Mouse (Mus musculus) liver, embryonic 14.5 days (tissue): ENCODE data around the gene Agrn. TPM values are rescaled to one million over a fixed set of nuclear protein-coding genes. Genes with fewer than 3 reads are reported as not detected.

ENCODE experiments used
- ATAC-seq: fragments of 200-750 bp; cut with Nextera tagmentation; 2 replicates; pipeline ENCODE4 v1.8.0; 2017; ENCODE audit warnings: moderate number of reproducible peaks, mild to moderate bottlenecking, moderate library complexity; ENCODE audit not compliant: insufficient read depth
- DNase-seq, 3 experiments: peaks; one replicate each; pipeline ENCODE4 v3.0.0-alpha.2; 2012 to 2013; ENCODE audit warnings: low read depth in 3 of 3, low spot score in 3 of 3
- H3K27ac ChIP-seq: fragments of 300-500 bp; sonication (generic); 2 replicates; pipeline ENCODE4 v1.5.1; 2014; ENCODE audit warnings: moderate library complexity, mild to moderate bottlenecking, control low read depth, inconsistent platforms
- H3K27me3 ChIP-seq: fragments of 300-500 bp; sonication (generic); 2 replicates; pipeline ENCODE4 v1.6.1; 2014; ENCODE audit warnings: mild to moderate bottlenecking, low read length, moderate library complexity; ENCODE audit not compliant: control insufficient read depth, insufficient read depth
- H3K36me3 ChIP-seq: fragments of 300-500 bp; sonication (generic); replicated peaks from 2 replicates; pipeline ENCODE4 v1.6.1; 2014; ENCODE audit warnings: low read depth; ENCODE audit not compliant: control insufficient read depth, insufficient read depth
- H3K4me1 ChIP-seq, 2 experiments: fragments of 200-500 bp in 1 of 2; fragments of 300-500 bp in 1 of 2; sonication (generic) in 1 of 2; replicated peaks; 2 replicates each; pipeline ENCODE4 v1.6.1; 2012 to 2014; ENCODE audit warnings: antibody characterized with exemption in 1 of 2, inconsistent platforms in 1 of 2, low read length in 1 of 2; ENCODE audit not compliant: control insufficient read depth in 2 of 2, insufficient read depth in 2 of 2
- H3K4me2 ChIP-seq: fragments of 300-500 bp; sonication (generic); 2 replicates; pipeline ENCODE4 v1.6.1; 2014; ENCODE audit warnings: low read depth, mild to moderate bottlenecking, control low read depth, moderate library complexity
- H3K4me3 ChIP-seq, 2 experiments: fragments of 200-500 bp in 1 of 2; fragments of 300-500 bp in 1 of 2; sonication (generic) in 1 of 2; 2 replicates each; pipeline ENCODE4 v1.5.1; 2012 to 2014; ENCODE audit warnings: low read depth in 2 of 2, low read length in 2 of 2, mild to moderate bottlenecking in 2 of 2, control low read depth in 1 of 2, inconsistent platforms in 1 of 2, moderate library complexity in 1 of 2; ENCODE audit not compliant: insufficient read depth in 1 of 2
- H3K9ac ChIP-seq: fragments of 300-500 bp; sonication (generic); replicated peaks from 2 replicates; pipeline ENCODE4 v1.6.1; 2014; ENCODE audit warnings: mild to moderate bottlenecking, control low read depth, moderate library complexity
- H3K9me3 ChIP-seq: fragments of 300-500 bp; sonication (generic); 2 replicates; pipeline ENCODE4 v1.6.1; 2016; ENCODE audit warnings: low read length, mixed read lengths; ENCODE audit not compliant: control insufficient read depth
- CTCF ChIP-seq: IDR thresholded peaks from 2 replicates; pipeline ENCODE4 v1.5.1; 2016; ENCODE audit warnings: antibody characterized with exemption, low read depth, control low read depth
- EP300 ChIP-seq: IDR thresholded peaks from 2 replicates; pipeline ENCODE4 v1.6.1; 2016; ENCODE audit warnings: antibody characterized with exemption, low read depth
- WGBS: fragments of 180-500 bp; shearing (Covaris S2); extraction: QIAGEN DNeasy Blood & Tissue Kit; methylation state at CpG from one replicate; pipeline ENCODE4 v1.1.7; 2014; ENCODE audit not compliant: insufficient replicate concordance; 5-methylcytosine and 5-hydroxymethylcytosine counted together
- polyA plus RNA-seq, 2 experiments: library from polyadenylated mRNA; depleted of rRNA in 1 of 2; stranded (reverse) in 1 of 2; unstranded in 1 of 2; fragments of >200 nt; fragmentation: Nextera tagmentation in 1 of 2; extraction: Ambion mirVana in 1 of 2; gene quantifications; 2 replicates each; pipeline versions ENCODE4 v1.2.1 to v1.2.3; 2012 to 2014

Gene Agrn
- polyA plus RNA-seq, 2 experiments = 6.7 to 18.5 TPM

DNA sequence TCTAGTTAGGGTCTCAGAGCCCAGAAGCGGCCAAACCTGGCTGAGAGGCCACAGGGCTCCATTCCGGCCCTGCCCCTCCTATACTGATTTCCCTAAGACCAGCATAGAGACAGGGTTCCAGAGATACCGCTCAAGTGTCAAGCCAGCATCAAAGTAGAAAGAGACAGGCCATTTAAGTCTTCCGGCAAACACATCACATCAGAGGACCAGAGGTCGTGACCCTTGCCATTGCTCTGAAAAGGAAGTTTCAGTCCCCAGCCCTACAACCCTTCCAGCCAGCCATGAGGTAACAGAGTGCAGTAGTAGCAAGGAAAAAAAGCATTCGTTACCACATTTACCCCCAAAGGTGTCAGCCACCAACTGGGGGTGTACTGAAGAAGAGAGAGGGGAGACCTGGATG, 2.9 kb downstream of the Agrn start:
- DNase-seq = no peak
- H3K27me3 ChIP-seq = peaks cover 16% of the 10 kb centered on the region
- no peaks in the 10 kb centered on the region for H3K9me3 ChIP-seq
- TF ChIP-seq EP300 = no peak
- no peak for TF ChIP-seq CTCF
- H3K9ac ChIP-seq = no peak overlapping the region
- no peak overlapping the region for H3K4me3 ChIP-seq
- ATAC-seq = no peak
- 61% methylated on average over 6 of the region's 6 CpGs for WGBS
- H3K4me2 ChIP-seq = peak overlapping the region; percentile 3; the same call in 1 of the 2 replicates
- H3K36me3 ChIP-seq = no peaks in the 10 kb centered on the region
- peaks cover 17 to 27% of the 10 kb centered on the region in 2 experiments for H3K4me1 ChIP-seq
- H3K27ac ChIP-seq = no peak overlapping the region

DNA sequence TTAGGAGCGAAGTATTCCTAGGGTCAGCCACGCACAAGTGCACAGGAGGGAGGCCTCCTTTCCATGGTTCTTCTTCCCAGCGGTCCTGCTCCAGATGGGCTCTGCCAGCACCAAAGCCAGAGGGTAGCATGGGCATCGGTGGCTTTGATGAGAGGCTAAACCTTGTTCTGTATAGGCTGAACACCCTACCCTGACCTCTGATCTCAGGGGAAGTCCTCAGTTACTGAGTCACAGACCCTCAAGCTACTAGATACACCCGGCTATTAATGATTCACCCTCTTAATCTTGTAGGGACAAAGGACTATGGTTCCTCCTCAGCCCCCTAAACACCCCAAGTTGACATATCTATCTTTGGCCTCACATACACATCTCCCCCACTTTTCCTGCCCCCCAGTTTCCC, 3.4 kb downstream of the Agrn start:
- Histone ChIP-seq H3K4me2 (peak overlapping the region; percentile 3; the same call in 1 of the 2 replicates), H3K27me3 (peaks cover 16% of the 10 kb centered on the region), H3K27ac (no peak overlapping the region), H3K4me1 (peaks cover 20 to 31% of the 10 kb centered on the region in 2 experiments), H3K9ac (no peak overlapping the region), H3K4me3 (no peak overlapping the region), H3K36me3 (no peaks in the 10 kb centered on the region), H3K9me3 (no peaks in the 10 kb centered on the region)
- DNase-seq (no peak), ATAC-seq (no peak)
- no peak for TF ChIP-seq EP300
- no peak for TF ChIP-seq CTCF
- 75% methylated on average over 5 of the region's 5 CpGs for WGBS

DNA sequence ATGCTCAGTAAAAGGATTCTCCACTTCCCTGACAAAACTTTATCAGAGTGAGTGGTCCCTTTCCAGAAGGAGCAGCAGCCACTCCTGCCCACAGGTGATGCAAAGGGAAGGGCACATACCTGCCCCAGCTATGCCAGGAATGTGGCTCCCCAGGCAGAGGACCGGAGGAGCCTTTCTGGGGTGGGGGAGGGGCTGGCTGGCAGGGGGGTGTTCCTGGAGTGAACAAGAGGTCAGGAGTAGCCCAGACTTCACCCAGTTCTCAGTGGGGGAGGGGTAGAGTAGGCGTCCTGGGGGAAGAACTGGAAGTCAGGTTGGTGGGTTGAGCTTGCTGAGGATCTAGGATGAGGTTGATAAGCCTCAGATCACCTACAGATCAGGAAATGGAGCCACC, 4.1 kb downstream of the Agrn start:
- Histone ChIP-seq H3K27me3 (peaks cover 16% of the 10 kb centered on the region), H3K9ac (no peak overlapping the region), H3K9me3 (no peaks in the 10 kb centered on the region), H3K36me3 (no peaks in the 10 kb centered on the region), H3K4me1 (peaks cover 18 to 34% of the 10 kb centered on the region in 2 experiments), H3K4me3 (no peak overlapping the region), H3K4me2 (no peak overlapping the region), H3K27ac (no peak overlapping the region)
- TF ChIP-seq CTCF = no peak
- no peak for TF ChIP-seq EP300
- no peak for ATAC-seq
- no peak for DNase-seq
- 52% methylated on average over 2 of the region's 2 CpGs for WGBS

DNA sequence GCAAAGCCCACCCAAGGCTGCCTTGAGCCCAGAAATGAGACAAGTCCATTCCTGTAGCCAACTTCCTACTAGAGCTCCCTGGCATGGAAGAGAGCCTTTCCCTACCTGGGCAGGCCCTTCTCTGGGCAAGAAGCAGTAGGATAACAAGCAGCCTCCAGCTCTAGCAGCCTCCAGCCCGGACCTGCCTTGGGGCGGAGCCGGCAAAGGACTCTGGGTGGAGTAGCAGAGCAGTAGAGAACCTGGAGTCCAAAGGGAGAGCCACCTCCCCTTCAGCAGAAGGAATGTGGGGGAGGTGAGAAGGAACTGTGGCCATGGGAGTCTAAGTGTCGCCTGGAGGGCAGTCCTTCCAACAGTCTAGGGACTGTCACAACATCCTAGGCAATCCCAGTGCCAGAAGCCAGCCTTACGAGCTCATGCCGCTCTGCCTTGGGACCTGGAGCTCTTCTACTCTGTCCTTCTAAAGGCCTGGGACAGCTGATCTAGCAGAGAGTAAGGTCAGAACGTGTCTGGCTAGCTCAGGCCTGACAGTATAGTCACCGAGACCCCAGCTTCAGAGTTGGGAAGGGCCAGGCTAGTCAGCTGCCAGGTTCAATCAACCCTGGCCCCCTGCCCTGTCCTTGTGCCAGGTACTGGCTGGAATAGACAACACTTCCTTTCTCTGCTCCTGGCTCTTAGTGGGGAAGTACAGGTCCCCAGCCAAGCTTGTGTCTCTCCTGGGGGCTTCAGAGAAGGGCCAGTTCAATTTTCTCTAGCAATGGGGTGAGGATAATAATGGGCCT, 4.7 kb downstream of the Agrn start:
- no peak overlapping the region for H3K4me2 ChIP-seq
- TF ChIP-seq EP300 (no peak), CTCF (peak; percentile 26; the same call in 1 of the 2 replicates)
- ATAC-seq (peak; percentile 16; the same call in 1 of the 2 replicates), DNase-seq (no peak)
- WGBS = 47% methylated on average over 8 of the region's 8 CpGs
- peaks cover 18 to 32% of the 10 kb centered on the region in 2 experiments for H3K4me1 ChIP-seq
- no peak overlapping the region for H3K9ac ChIP-seq
- no peak overlapping the region for H3K4me3 ChIP-seq
- peaks cover 16% of the 10 kb centered on the region for H3K27me3 ChIP-seq
- no peaks in the 10 kb centered on the region for H3K36me3 ChIP-seq
- no peaks in the 10 kb centered on the region for H3K9me3 ChIP-seq
- H3K27ac ChIP-seq = no peak overlapping the region

DNA sequence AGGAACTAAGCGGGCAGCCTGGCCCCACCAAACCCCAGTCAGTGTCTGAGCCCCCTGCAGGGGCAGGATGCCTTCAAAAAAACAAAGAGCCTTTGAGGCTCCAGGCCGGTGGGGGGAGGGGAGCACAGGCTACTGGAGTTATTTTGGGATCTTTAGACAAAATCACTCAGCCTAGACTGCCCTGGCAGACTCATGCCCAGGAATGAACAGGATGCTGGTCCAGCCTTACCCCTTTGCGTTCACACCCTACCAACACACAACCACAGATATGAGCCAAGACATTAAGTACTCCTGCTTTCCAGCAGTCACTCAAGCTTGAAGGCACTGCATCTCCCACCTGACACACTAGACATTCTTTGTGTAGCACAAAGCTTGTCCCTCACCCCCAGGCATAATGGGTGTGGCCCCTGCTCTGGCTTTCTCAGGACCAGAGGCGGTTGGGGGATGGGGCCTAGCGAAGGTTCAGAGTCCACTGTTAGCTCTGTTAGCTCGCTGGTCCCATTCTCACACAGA, 8.4 kb downstream of the Agrn start:
- peaks cover 26 to 49% of the 10 kb centered on the region in 2 experiments for H3K4me1 ChIP-seq
- WGBS = 49% methylated on average over 6 of the region's 6 CpGs
- no peaks in the 10 kb centered on the region for H3K27me3 ChIP-seq
- H3K36me3 ChIP-seq = no peaks in the 10 kb centered on the region
- H3K4me3 ChIP-seq = no peak overlapping the region
- H3K27ac ChIP-seq = no peak overlapping the region
- ATAC-seq = no peak
- no peak for DNase-seq
- H3K9me3 ChIP-seq = no peaks in the 10 kb centered on the region
- H3K4me2 ChIP-seq = no peak overlapping the region
- TF ChIP-seq CTCF (no peak), EP300 (no peak)
- H3K9ac ChIP-seq = no peak overlapping the region
